Comparison of ENCODE assay signal across 32 mouse cellular contexts in the genomic region with DNA sequence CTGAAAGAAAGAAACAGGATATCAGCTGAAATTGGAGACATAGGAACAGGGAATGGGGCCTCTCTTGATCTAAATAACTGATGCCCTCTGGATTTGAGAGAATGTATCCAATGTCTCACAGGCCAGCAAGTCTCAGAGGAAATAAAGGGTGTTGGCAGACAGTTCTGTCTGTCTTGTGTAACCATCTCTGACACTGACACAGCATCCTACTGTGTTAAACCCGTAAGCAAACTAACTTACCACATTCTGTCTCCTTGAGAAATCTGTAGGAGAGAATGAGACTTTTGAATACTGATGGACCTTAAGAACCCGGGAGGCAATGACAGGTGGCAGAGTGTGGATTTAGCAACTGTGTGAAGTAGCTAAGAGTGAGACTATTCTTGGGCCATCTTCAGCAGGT. TPM values are rescaled to one million over a fixed set of nuclear protein-coding genes. Genes with fewer than 3 reads are reported as not detected.
DNase-seq lines count a peak whose midpoint lies in the region; ATAC-seq and TF ChIP-seq lines count a peak whose summit lies in the region.
"Had no signal": no experiment of that assay in that cellular context is flagged by ENCODE, and none has a peak within 500 bp of the region (broad histone marks: within the 10 kb centered on the region; RNA-seq: fewer than 3 reads in every experiment).

No protein-coding gene starts in this region.

- ATAC-seq in frontal cortex, adult (ENCODE audit: low TSS enrichment) = peak; percentile 56
- no peak for ATAC-seq in inflammation-experienced regulatory T-cells, adult 6 months
- ATAC-seq: forebrain, embryonic 14.5 days; hindbrain, postnatal 0 days; intestine, postnatal 0 days; Patski had no signal

- peak overlapping the region; percentile 85 for H3K27ac ChIP-seq in left cerebral cortex, adult 2 months
- H3K27ac ChIP-seq: gastrocnemius, adult 2 months; heart, adult 2 months; heart, embryonic 10.5 days; heart, embryonic 13.5 days; hindbrain, embryonic 14.5 days; hindbrain, postnatal 0 days had no signal

- DNase-seq in frontal cortex, postnatal 10 days (ENCODE audit: low spot score in 2 of 2) = no peak
- DNase-seq in left cerebral cortex, adult 2 months (ENCODE audit: extremely low spot score in 1 of 2, low spot score in 2 of 2) = no peak
- no peak for DNase-seq in left cerebral cortex, postnatal 4 days
- peak; percentile 76 for DNase-seq in brain, adult 2 months (ENCODE audit: low read depth, low spot score)
- DNase-seq in gonadal fat pad, adult 2 months (ENCODE audit: low read depth) = peak; percentile 49
- DNase-seq: adrenal gland, adult 8-10 months; adrenal gland, postnatal 25 days; B cell, adult 2 months; cerebellum, adult 11 months; cerebellum, adult 8-10 months; cerebellum, postnatal 10 days; cerebellum, postnatal 36 days; gastrocnemius, adult 2 months; gastrocnemius, postnatal 14 days; heart, adult 2 months; heart, postnatal 14 days; heart, postnatal 4 days had no signal

- no peak for TF ChIP-seq CTCF in left cerebral cortex, adult 2 months (IDR thresholded peaks at IDR 0.05)

- H3K4me3 ChIP-seq in left cerebral cortex, adult 2 months = no peak overlapping the region
- H3K4me3 ChIP-seq: gastrocnemius, adult 2 months; heart, adult 2 months; heart, embryonic 10.5 days; heart, embryonic 13.5 days had no signal

- intact Hi-C loops in left cerebral cortex, adult 2 months (cut with DNase I) = loop anchor here (10.0 kb wide), 1 partner anchor 203 kb away; no protein-coding TSS in a partner anchor
- intact Hi-C loops in left cerebral cortex, postnatal 4 days (cut with DNase I) = no loop called here

RNA-seq across cellular contexts. Expression of a gene that starts 41.7 kb away (rescaled TPM):
- 1 to 10 TPM; 3.2 to 4.0 TPM for total RNA-seq in left cerebral cortex, adult 2 months (2021)
- 1 to 10 TPM; 2.4 to 2.6 TPM for total RNA-seq in left cerebral cortex, postnatal 4 days (2021)
- 0.09 TPM in 1 of 2 replicates, not detected in the other for polyA plus RNA-seq in gonadal fat pad, adult 2 months (2012; rRNA removed)
- not detected for polyA plus RNA-seq in inflammation-experienced regulatory T-cells, adult 6 months (2017; shearing (Covaris generic))
- total RNA-seq: adrenal gland, postnatal 25 days; CH12.LX; gastrocnemius, adult 2 months; gastrocnemius, postnatal 14 days; granulocyte monocyte progenitor cell, adult 5-6 weeks; heart, adult 2 months; heart, postnatal 14 days; heart, postnatal 4 days; hindbrain, postnatal 0 days had no signal
- polyA plus RNA-seq: embryonic facial prominence, embryonic 11.5 days; embryonic facial prominence, embryonic 14.5 days; forebrain, embryonic 14.5 days; G1E; heart, adult 2 months; heart, embryonic 10.5 days; heart, embryonic 13.5 days; heart, embryonic 16.5 days; intestine, postnatal 0 days; Patski had no signal

Comparison
In these comparisons a context has a peak if more than half of its experiments do, and no peak if none do; other contexts are left out.
1. DNase-seq: peak in brain, adult 2 months (single experiment) and gonadal fat pad, adult 2 months (single experiment); none in frontal cortex, postnatal 10 days (0 of 2), left cerebral cortex, adult 2 months (0 of 2) and left cerebral cortex, postnatal 4 days (single experiment).